Mouse (Mus musculus) megakaryocyte, embryonic 14.5 days (primary cell): ENCODE data around the gene Cma1.

Source experiments
- FLI1 ChIP-seq: IDR thresholded peaks from 2 replicates; pipeline ENCODE4 v1.6.1; 2012; ENCODE audit warnings: low read length, inconsistent platforms, mixed read lengths
- GATA1 ChIP-seq: IDR thresholded peaks from 3 replicates; pipeline ENCODE4 v1.6.1; 2012; ENCODE audit warnings: mixed read lengths, low read length, inconsistent platforms, borderline replicate concordance

DNA sequence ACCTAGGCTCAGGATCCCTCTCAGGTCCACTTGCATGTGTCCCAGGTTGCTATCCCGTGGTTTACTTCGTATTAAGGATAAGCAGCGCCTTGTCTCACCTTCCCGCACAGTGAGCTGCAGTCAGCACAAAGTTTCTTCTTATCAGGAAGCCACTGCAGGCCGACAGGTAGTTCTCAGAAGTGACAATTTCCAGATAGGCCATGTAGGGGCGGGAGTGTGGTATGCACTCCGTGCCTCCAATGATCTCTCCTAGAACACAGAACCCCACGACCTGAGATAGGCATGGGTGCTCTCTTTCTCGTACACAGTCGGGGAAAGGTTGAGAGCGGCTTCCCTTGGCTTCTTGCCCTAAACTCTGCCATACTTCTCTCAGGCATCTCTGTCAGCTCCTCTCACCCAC is 874 bp downstream of the Cma1 start:
- TF ChIP-seq FLI1 (no peak), GATA1 (no peak)
